Mouse (Mus musculus): Measurements from ENCODE around the gene Vmn1r167.
"Not testable (repeated sequence)": the region's sequence is repeated elsewhere in the genome, so short reads cannot be mapped to it uniquely, and the experiment has no call there.

The Vmn1r167 gene

GRCm38 (mm10) chr7:23507106-23507505, at the start of gene Vmn1r167:
Gene Vmn1r167 (minus strand): TSS chr7:23507206.
- not testable (repeated sequence) for DNase-seq (ENCODE audit: low spot score in 2 of 2)

- not testable (repeated sequence) for DNase-seq (ENCODE audit: low spot score in 2 of 2)
These were observed 32.4 kb upstream of the Vmn1r167 start, which contains the start of gene Vmn1r168 for GRCm38 (mm10) chr7:23539432-23539831. Gene Vmn1r168 (plus strand): TSS chr7:23539732.

- DNase-seq (ENCODE audit: low spot score in 2 of 2), result not testable (repeated sequence)
These were observed 34.1 kb downstream of the Vmn1r167 start for GRCm38 (mm10) chr7:23472886-23473285.

- not testable (repeated sequence) for DNase-seq (ENCODE audit: low spot score in 2 of 2)
These were observed 36.2 kb downstream of the Vmn1r167 start for GRCm38 (mm10) chr7:23470832-23471231.

- not testable (repeated sequence) for DNase-seq (ENCODE audit: low spot score in 2 of 2)
These were observed 36.8 kb downstream of the Vmn1r167 start for GRCm38 (mm10) chr7:23470201-23470600.

Data from urinary bladder, postnatal 4 days (tissue).